Mouse (Mus musculus) heart, embryonic 10.5 days (tissue): ENCODE data around the gene Arf5. TPM values are rescaled to one million over a fixed set of nuclear protein-coding genes. Genes with fewer than 3 reads are reported as not detected.
A peak's percentile ranks its signal among the peaks of the same experiment; 100 is the strongest.

Source experiments
- DNase-seq: peaks from one replicate; pipeline ENCODE4 v3.0.0-alpha.2; 2017; ENCODE audit warnings: low spot score
- H3K27ac ChIP-seq: fragments of 300-500 bp; sonication (generic); 2 replicates; pipeline ENCODE4 v1.5.1; 2016; ENCODE audit warnings: mild to moderate bottlenecking
- H3K27me3 ChIP-seq: fragments of 300-500 bp; sonication (generic); 2 replicates; pipeline ENCODE4 v1.6.1; 2016; ENCODE audit warnings: mild to moderate bottlenecking; ENCODE audit not compliant: poor library complexity, insufficient read depth, severe bottlenecking
- H3K36me3 ChIP-seq: fragments of 300-500 bp; sonication (generic); 2 replicates; pipeline ENCODE4 v1.6.1; 2016; ENCODE audit warnings: mild to moderate bottlenecking, moderate library complexity
- H3K4me1 ChIP-seq: fragments of 300-500 bp; sonication (generic); 2 replicates; pipeline ENCODE4 v1.6.1; 2016; ENCODE audit warnings: mild to moderate bottlenecking
- H3K4me3 ChIP-seq: fragments of 300-500 bp; sonication (generic); 2 replicates; pipeline ENCODE4 v1.5.1; 2016; ENCODE audit warnings: mild to moderate bottlenecking, moderate library complexity
- H3K9me3 ChIP-seq: fragments of 300-500 bp; sonication (generic); 2 replicates; pipeline ENCODE4 v1.6.1; 2016; ENCODE audit warnings: mild to moderate bottlenecking, moderate library complexity
- WGBS: fragments of 180-500 bp; shearing (Covaris S2); methylation state at CpG from one replicate; pipeline ENCODE4 v1.1.7; 2016; 5-methylcytosine and 5-hydroxymethylcytosine counted together
- polyA plus RNA-seq: library from polyadenylated mRNA; unstranded; fragments of >200 nt; fragmentation: Nextera tagmentation; extraction: Ambion mirVana; gene quantifications from 2 replicates; pipeline ENCODE4 v1.2.1, GENCODE M21; 2016

Gene Arf5
- polyA plus RNA-seq, 1 experiment from 2014 or later, result 310 TPM

- WGBS, result 79% methylated on average over 2 of the region's 2 CpGs
- H3K4me3 ChIP-seq, result no peak overlapping the region
- H3K27ac ChIP-seq, result no peak overlapping the region
- no peaks in the 10 kb centered on the region for H3K27me3 ChIP-seq
- no peaks in the 10 kb centered on the region for H3K9me3 ChIP-seq
- peaks cover 36% of the 10 kb centered on the region for H3K36me3 ChIP-seq
- no peak for DNase-seq
- peaks cover 37% of the 10 kb centered on the region for H3K4me1 ChIP-seq
Measured at GRCm38 (mm10) chr6:28419673-28420072, 3.7 kb upstream of the Arf5 start.

- Histone ChIP-seq H3K27ac (no peak overlapping the region), H3K4me3 (peak overlapping the region; percentile 86), H3K36me3 (peaks cover 37% of the 10 kb centered on the region), H3K27me3 (no peaks in the 10 kb centered on the region), H3K9me3 (no peaks in the 10 kb centered on the region), H3K4me1 (peaks cover 41% of the 10 kb centered on the region)
- 75% methylated on average over 17 of the region's 17 CpGs for WGBS
- DNase-seq, result no peak
Measured at GRCm38 (mm10) chr6:28420361-28420760, 3.0 kb upstream of the Arf5 start.

- Histone ChIP-seq H3K27me3 (no peaks in the 10 kb centered on the region), H3K27ac (peak overlapping the region; percentile 83), H3K9me3 (no peaks in the 10 kb centered on the region), H3K4me3 (peak overlapping the region; percentile 86), H3K4me1 (peaks cover 45% of the 10 kb centered on the region), H3K36me3 (peaks cover 37% of the 10 kb centered on the region)
- no peak for DNase-seq
- WGBS, result 25% methylated on average over 13 of the region's 13 CpGs
Measured at GRCm38 (mm10) chr6:28420865-28421264, 2.5 kb upstream of the Arf5 start.

- peaks cover 41% of the 10 kb centered on the region for H3K36me3 ChIP-seq
- no peaks in the 10 kb centered on the region for H3K27me3 ChIP-seq
- WGBS, result under 1% methylated on average over 27 of the region's 27 CpGs
- no peaks in the 10 kb centered on the region for H3K9me3 ChIP-seq
- peak; percentile 97 for DNase-seq
- H3K27ac ChIP-seq, result peak overlapping the region; percentile 83
- peak overlapping the region; percentile 86 for H3K4me3 ChIP-seq
- peaks cover 48% of the 10 kb centered on the region for H3K4me1 ChIP-seq
Measured at GRCm38 (mm10) chr6:28421469-28422000, 1.8 kb upstream of the Arf5 start.

GRCm38 (mm10) chr6:28422651-28423290 lies 589 bp upstream of the Arf5 start:
- WGBS, result 71% methylated on average over 15 of the region's 15 CpGs
- Histone ChIP-seq H3K4me3 (peak overlapping the region; percentile 89), H3K27me3 (no peaks in the 10 kb centered on the region), H3K27ac (peak overlapping the region; percentile 98; the same call in 1 of the 2 replicates), H3K4me1 (peaks cover 48% of the 10 kb centered on the region), H3K36me3 (peaks cover 36% of the 10 kb centered on the region), H3K9me3 (no peaks in the 10 kb centered on the region)
- DNase-seq, result no peak

- peak overlapping the region; percentile 89 for H3K4me3 ChIP-seq
- no peaks in the 10 kb centered on the region for H3K27me3 ChIP-seq
- H3K36me3 ChIP-seq, result peaks cover 24% of the 10 kb centered on the region
- DNase-seq, result peak; percentile 90
- 3% methylated on average over 46 of the region's 46 CpGs for WGBS
- H3K27ac ChIP-seq, result peak overlapping the region; percentile 98
- no peaks in the 10 kb centered on the region for H3K9me3 ChIP-seq
- H3K4me1 ChIP-seq, result peaks cover 48% of the 10 kb centered on the region
Measured at GRCm38 (mm10) chr6:28423767-28424695, 671 bp downstream of the Arf5 start.

- Histone ChIP-seq H3K27me3 (no peaks in the 10 kb centered on the region), H3K36me3 (peaks cover 21% of the 10 kb centered on the region), H3K9me3 (no peaks in the 10 kb centered on the region), H3K27ac (0 out of 2 replicates have a peak overlapping the region, but pooled peaks have one; percentile 32), H3K4me3 (peak overlapping the region; percentile 89), H3K4me1 (peaks cover 42% of the 10 kb centered on the region)
- DNase-seq, result no peak
- WGBS, result 73% methylated on average over 6 of the region's 6 CpGs
Measured at GRCm38 (mm10) chr6:28425019-28425418, 1.7 kb downstream of the Arf5 start.

GRCm38 (mm10) chr6:28427096-28427839 lies 3.9 kb downstream of the Arf5 start, which contains the start of gene Fscn3:
Gene Fscn3 (plus strand): TSS chr6:28427789.
- Histone ChIP-seq H3K9me3 (no peaks in the 10 kb centered on the region), H3K36me3 (peaks cover 21% of the 10 kb centered on the region), H3K27ac (no peak within 1 kb of the TSS), H3K4me3 (no peak within 1 kb of the TSS), H3K4me1 (peaks cover 21% of the 10 kb centered on the region), H3K27me3 (no peaks in the 10 kb centered on the region)
- no peak for DNase-seq
- WGBS, result 81% methylated on average over 3 of the region's 3 CpGs

GRCm38 (mm10) chr6:28428290-28428689 lies 4.9 kb downstream of the Arf5 start, which contains the start of gene Gcc1:
Gene Gcc1 (minus strand): TSS chr6:28428390.
- DNase-seq, result no peak
- peaks cover 20% of the 10 kb centered on the region for H3K4me1 ChIP-seq
- H3K27ac ChIP-seq, result no peak within 1 kb of the TSS
- H3K36me3 ChIP-seq, result peaks cover 21% of the 10 kb centered on the region
- 90% methylated on average over 3 of the region's 3 CpGs for WGBS
- no peak within 1 kb of the TSS for H3K4me3 ChIP-seq
- H3K27me3 ChIP-seq, result no peaks in the 10 kb centered on the region
- no peaks in the 10 kb centered on the region for H3K9me3 ChIP-seq

GRCm38 (mm10) chr6:28429870-28430269 lies 6.5 kb downstream of the Arf5 start:
- H3K4me1 ChIP-seq, result peaks cover 9% of the 10 kb centered on the region
- no peaks in the 10 kb centered on the region for H3K27me3 ChIP-seq
- no peak for DNase-seq
- peaks cover 20% of the 10 kb centered on the region for H3K36me3 ChIP-seq
- no peak overlapping the region for H3K4me3 ChIP-seq
- 79% methylated on average over 11 of the region's 11 CpGs for WGBS
- no peaks in the 10 kb centered on the region for H3K9me3 ChIP-seq
- H3K27ac ChIP-seq, result no peak overlapping the region

GRCm38 (mm10) chr6:28430795-28431537 lies 7.6 kb downstream of the Arf5 start:
- Histone ChIP-seq H3K4me1 (0 out of 2 replicates have a peak, but pooled peaks cover 3% of the 10 kb centered on the region), H3K9me3 (no peaks in the 10 kb centered on the region), H3K4me3 (no peak overlapping the region), H3K27ac (no peak overlapping the region), H3K36me3 (peaks cover 10% of the 10 kb centered on the region), H3K27me3 (no peaks in the 10 kb centered on the region)
- no peak for DNase-seq
- WGBS, result 76% methylated on average over 10 of the region's 10 CpGs

- Histone ChIP-seq H3K9me3 (no peaks in the 10 kb centered on the region), H3K27ac (no peak overlapping the region), H3K4me3 (no peak overlapping the region), H3K27me3 (no peaks in the 10 kb centered on the region), H3K4me1 (no peaks in the 10 kb centered on the region), H3K36me3 (peaks cover 6% of the 10 kb centered on the region)
- no peak for DNase-seq
- 62% methylated on average over 6 of the region's 6 CpGs for WGBS
Measured at GRCm38 (mm10) chr6:28431538-28431855, 8.1 kb downstream of the Arf5 start.
